In genomic region chr14:9243336-9243735, GRCm38 (mm10) we compare ENCODE assay signal across 21 mouse cellular contexts.
DNase-seq lines count a peak whose midpoint lies in the region; TF ChIP-seq lines count a peak whose summit lies in the region.
"Had no signal": no experiment of that assay in that cellular context is flagged by ENCODE, and none has a peak within 500 bp of the region (broad histone marks: within the 10 kb centered on the region; RNA-seq: fewer than 3 reads in every experiment).

No protein-coding gene starts in this region.

- H3K79me2 ChIP-seq in C2C12 (ENCODE audit: control insufficient read depth, insufficient read depth): no peaks in the 10 kb centered on the region

- no peak overlapping the region for H3K4me3 ChIP-seq in C2C12 (ENCODE audit: insufficient read depth, poor library complexity, severe bottlenecking)
- H3K4me3 ChIP-seq: embryonic facial prominence, embryonic 13.5 days; embryonic facial prominence, embryonic 15.5 days; erythroblast, embryonic 14.5 days; forebrain, embryonic 10.5 days; forebrain, embryonic 12.5 days had no signal

- H3K36me3 ChIP-seq in C2C12 (ENCODE audit: control insufficient read depth, insufficient read depth): no peaks in the 10 kb centered on the region
- H3K36me3 ChIP-seq: embryonic facial prominence, embryonic 13.5 days; embryonic facial prominence, embryonic 15.5 days; forebrain, embryonic 10.5 days; forebrain, embryonic 12.5 days had no signal

- no peaks in the 10 kb centered on the region for H3K79me3 ChIP-seq in C2C12 (ENCODE audit: low read depth)

- no peak for TF ChIP-seq CTCF in C2C12 (IDR thresholded peaks at IDR 0.05; ENCODE audit: control insufficient read depth, insufficient read depth, insufficient read length)

- peak; percentile 41 for DNase-seq in 3134 (ENCODE audit: extremely low read depth, insufficient read length, low spot score)
- DNase-seq in NIH3T3 (ENCODE audit: low read depth): peak; percentile 45
- DNase-seq in spleen, postnatal 10 days (ENCODE audit: low spot score in 2 of 2): no peak
- no peak for DNase-seq in layer of hippocampus, postnatal 25 days (ENCODE audit: extremely low spot score in 1 of 2, low spot score in 1 of 2)
- DNase-seq: adrenal gland, adult 2 months; adrenal gland, postnatal 10 days; adrenal gland, postnatal 25 days; B cell, adult 2 months; cerebellum, adult 11 months; cerebellum, adult 18-20 months; cerebellum, adult 8-10 months; cerebellum, adult 9-11 months; cerebellum, postnatal 14 days; cerebellum, postnatal 36 days; embryo, embryonic 11 days had no signal

- H3ac ChIP-seq in C2C12 (ENCODE audit: control insufficient read depth, insufficient read length, low read depth): no peak overlapping the region

- H3K27me3 ChIP-seq in C2C12 (ENCODE audit: control insufficient read depth, insufficient read depth, insufficient read length): no peaks in the 10 kb centered on the region
- H3K27me3 ChIP-seq: embryonic facial prominence, embryonic 13.5 days; embryonic facial prominence, embryonic 15.5 days; forebrain, embryonic 12.5 days had no signal

TF ChIP-seq in C2C12, 6 proteins besides CTCF, POLR2A, EP300 and RAD21:
- no peak for TF ChIP-seq MYOG (IDR thresholded peaks at IDR 0.05; ENCODE audit: control insufficient read depth, extremely low read depth, insufficient read length)
- TF ChIP-seq MYOD1 (IDR thresholded peaks at IDR 0.05; ENCODE audit: control insufficient read depth, insufficient read length, low read depth): peak; percentile 48
- no peak for TF ChIP-seq USF1 (IDR thresholded peaks at IDR 0.05; ENCODE audit: low read depth)

Comparison
In these comparisons a context has a peak if more than half of its experiments do, and no peak if none do; other contexts are left out.
1. DNase-seq: peak in 3134 (single experiment) and NIH3T3 (single experiment); none in spleen, postnatal 10 days (0 of 2) and layer of hippocampus, postnatal 25 days (0 of 2).